Mouse (Mus musculus) frontal cortex, adult (tissue): Measurements from ENCODE around the gene Shox2.

Experiments
- ATAC-seq: cut with Nextera tagmentation; 2 replicates; pipeline ENCODE4 v1.9.2; 2017; ENCODE audit warnings: mild to moderate bottlenecking, moderate library complexity, mixed read lengths; ENCODE audit not compliant: low TSS enrichment

Gene Shox2

GRCm38 (mm10) chr3:66981706-66982105, at the start of gene Shox2:
Shox2 (minus strand) TSS chr3:66981771.
- no peak for ATAC-seq

- ATAC-seq: no peak
Observed at GRCm38 (mm10) chr3:66996820-66997219, 15.2 kb upstream of the Shox2 start.

DNA sequence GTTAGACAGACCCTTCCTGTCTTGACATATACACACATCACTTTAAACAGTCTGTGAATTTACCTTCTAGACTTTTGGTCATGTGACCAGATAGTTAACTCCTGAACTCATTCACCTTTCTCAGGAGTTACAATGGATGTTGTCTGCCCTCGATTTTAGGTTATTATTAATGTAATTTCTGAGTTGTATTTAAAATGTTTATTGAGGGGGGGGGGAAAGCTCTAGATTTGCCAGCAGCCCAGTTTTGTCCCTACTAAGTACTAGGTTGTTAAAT, 4.7 kb upstream of the Shox2 start:
- no peak for ATAC-seq

GRCm38 (mm10) chr3:66985539-66986286, 4.1 kb upstream of the Shox2 start:
- peak; percentile 96 for ATAC-seq

DNA sequence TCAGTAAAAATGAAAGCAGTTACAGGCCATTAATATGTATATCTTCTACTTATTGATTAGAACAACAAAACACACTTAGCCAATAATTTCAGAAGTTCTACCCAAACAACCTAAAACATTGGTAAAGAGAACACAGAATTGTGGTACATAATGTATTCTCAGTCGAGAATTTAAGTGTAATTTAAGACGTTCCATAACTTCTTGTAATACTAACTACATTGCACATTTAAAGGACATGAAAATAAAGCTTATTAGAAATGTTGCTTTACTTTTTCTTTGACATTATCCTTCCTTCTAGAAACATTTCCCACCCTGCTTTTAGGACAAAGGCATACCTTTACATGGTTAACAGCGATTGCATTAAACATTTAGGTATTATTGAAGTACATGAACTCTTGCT, 1.9 kb upstream of the Shox2 start:
- ATAC-seq: no peak

GRCm38 (mm10) chr3:66982181-66982911, 775 bp upstream of the Shox2 start:
- no peak for ATAC-seq

- ATAC-seq: no peak
Observed at GRCm38 (mm10) chr3:66981101-66981661, 390 bp downstream of the Shox2 start, which contains the start of gene Rsrc1. Rsrc1 (plus strand) TSS chr3:66981390.

DNA sequence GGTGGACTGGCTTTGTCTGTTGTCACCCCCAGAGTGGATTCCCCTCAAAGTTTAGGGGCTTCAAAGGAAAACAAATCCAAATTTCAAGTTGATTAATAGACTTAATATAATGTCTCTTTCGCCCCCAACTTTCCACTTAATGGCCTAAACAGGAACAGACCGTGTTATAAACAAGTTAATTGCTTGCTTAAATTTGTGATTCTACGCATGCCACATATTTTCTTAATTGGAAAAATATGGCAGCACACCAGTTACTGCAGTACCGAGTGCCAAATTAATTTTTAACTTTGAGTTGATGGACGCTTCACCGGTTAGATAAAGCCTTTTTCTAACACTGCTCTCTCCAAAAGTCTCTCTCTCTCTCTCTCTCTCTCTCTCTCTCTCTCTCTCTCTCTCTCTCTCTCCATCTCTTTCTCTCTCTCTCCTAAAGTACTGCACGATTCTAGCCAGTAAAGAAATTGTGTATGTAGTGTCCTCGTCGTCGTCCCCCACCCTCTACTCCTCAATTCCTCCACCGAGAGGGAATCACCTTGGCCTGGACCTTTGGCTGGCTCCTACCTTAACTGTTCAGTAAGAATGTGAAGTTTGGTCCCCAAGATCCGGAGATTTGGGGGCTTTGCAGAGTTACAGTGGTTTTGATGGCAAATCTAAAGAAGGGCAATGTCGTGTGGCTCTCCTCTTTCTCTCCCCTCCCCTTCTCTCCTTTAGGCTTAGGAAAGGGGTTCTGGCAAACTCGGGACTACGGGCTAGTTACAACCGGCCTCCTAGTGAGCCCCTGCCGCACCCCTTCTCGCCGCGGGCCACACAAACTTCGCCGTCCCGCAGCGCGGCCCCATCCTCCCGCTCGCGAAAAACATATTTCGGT, 1.2 kb downstream of the Shox2 start:
- ATAC-seq: no peak

DNA sequence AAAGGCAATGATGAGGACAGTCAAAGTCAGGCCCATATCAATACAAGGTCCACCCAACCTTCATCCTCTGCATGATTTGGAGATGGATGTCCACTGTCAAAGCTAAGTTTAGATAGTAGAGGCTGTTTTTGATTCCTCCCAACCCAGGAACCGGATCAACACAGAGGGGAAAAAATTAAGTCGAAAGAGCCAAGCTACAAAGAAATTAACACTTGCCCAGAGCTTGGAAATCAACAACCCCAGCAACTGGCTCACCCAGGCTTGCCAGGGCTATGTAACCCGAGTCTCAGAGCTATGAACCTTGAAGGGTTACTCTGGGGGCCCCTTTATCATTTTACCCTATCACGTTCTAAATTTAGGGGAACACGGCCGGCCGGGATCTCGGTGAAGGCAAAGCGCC, 2.1 kb downstream of the Shox2 start:
- no peak for ATAC-seq

GRCm38 (mm10) chr3:66978457-66979381, 2.9 kb downstream of the Shox2 start:
- no peak for ATAC-seq

DNA sequence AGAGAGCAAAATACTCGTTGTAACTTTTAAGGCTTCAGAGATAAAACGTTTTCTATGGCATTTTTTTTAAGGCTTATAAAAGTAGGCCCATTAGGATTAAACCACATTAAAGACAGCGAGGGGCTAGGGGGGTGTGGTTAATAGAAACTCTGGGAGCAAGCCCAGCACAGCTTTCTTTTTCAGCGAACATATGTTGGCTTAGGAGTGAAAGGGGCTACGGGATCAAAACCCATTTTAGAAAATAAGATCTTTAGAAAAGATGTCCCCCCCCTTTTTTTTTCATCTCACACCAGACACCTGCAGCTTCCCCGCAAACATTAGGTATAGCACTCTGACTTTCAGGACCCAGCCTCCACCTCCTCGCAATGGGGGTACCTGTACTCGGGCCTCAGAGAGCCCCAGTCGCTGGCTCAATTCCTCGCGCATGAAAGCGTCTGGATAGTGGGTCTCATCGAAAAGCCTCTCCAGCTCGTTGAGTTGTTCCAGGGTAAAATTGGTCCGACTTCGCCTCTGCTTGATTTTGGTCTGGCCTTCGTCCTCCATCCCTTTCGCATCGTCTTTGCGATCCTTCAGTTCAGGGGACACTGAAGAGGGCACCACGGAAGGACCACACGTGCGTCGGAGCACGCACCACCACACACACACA, 3.6 kb downstream of the Shox2 start:
- ATAC-seq: no peak

DNA sequence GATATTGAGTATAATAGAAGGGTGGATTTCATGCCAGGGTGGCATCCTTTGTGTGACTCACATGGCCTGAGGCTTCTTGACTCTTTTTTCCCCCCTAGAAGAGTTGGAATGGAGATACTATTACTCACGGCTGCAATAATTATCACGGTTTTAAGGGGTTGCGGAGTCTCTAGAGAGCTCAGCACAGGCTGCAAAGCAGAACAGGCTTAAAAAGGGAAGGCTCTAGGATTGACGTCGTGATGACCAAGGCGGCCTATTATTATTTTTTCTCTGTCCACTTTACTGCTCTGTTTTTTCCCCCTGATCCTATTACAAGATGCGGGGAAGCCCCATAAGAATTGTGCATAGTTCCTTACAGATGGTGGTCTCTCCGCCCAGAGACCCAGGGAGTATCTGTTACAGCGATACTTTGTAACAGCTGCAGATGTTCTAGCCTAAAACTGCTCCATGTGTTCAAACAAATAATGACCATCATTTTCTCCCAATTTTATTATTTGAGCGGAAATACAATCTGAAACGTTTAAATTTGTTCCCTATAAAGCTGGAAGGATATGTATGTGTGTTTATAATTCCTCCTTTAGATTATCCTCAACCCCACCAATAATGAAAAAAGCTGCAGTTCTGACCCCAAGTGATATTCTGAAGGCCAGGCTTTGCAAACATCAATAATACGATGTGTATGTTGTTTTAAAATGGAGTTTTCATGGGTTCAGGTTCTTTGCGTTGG, 4.5 kb downstream of the Shox2 start:
- ATAC-seq: no peak

DNA sequence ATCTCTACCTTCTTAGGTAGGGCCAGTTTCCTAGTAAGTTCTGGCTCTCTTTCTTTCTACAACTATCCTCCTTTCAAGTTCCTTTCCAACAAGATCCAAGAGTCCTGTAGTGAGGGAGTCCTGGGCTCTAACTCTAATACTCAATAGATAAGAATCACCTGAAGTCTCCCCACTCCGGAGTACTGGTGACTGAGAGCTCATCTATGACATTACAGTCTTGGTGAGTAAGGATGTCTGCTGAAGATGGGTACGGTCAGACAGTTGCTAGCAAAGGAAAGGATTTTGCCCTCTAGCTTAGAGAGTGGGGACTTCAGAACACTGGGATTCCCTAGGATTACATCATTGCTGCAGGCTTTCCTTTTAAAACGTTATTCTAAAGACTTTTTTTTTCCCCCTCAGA, 7.1 kb downstream of the Shox2 start:
- ATAC-seq: no peak

- peak; percentile 59; the same call in 1 of the 2 replicates for ATAC-seq
Observed at GRCm38 (mm10) chr3:66973391-66973943, 8.1 kb downstream of the Shox2 start.

- no peak for ATAC-seq
Observed at GRCm38 (mm10) chr3:66972191-66972950, 9.2 kb downstream of the Shox2 start.

GRCm38 (mm10) chr3:66970661-66971331, 10.8 kb downstream of the Shox2 start:
- no peak for ATAC-seq

GRCm38 (mm10) chr3:66970261-66970660, 11.3 kb downstream of the Shox2 start:
- ATAC-seq: no peak

DNA sequence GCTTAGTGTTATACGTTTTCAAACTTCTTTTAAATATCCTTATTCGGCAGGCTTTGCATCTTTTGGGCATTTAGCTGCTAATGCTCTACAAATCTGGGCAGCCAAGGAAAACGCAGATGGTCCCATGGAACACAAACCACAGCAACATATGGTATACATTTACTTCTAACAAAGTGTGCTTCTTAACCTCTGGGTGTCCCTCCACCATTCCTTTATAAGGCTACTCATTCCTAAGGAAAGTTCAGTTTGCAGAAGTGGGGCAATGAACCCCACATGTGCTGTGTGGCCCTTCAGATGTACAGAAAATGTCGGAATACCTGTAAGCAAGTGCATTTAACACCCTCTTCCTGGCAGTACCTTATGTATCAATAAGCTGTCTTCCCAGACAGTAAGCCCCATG, 14.1 kb downstream of the Shox2 start:
- ATAC-seq: no peak
